Mouse (Mus musculus) heart, embryonic 13.5 days (tissue): ENCODE measurements around the gene Inca1. TPM values are rescaled to one million over a fixed set of nuclear protein-coding genes. Genes with fewer than 3 reads are reported as not detected.
A peak's percentile ranks its signal among the peaks of the same experiment; 100 is the strongest.

Experiments
- ATAC-seq: fragments of 200-750 bp; cut with Nextera tagmentation; 2 replicates; pipeline ENCODE4 v1.8.0; 2017; ENCODE audit warnings: moderate TSS enrichment; ENCODE audit not compliant: insufficient number of reproducible peaks, low FRiP score, low TSS enrichment; ENCODE audit errors: extremely low read depth
- H3K27ac ChIP-seq: fragments of 300-500 bp; sonication (generic); replicated peaks from 2 replicates; pipeline ENCODE4 v1.5.1; 2015; ENCODE audit warnings: moderate library complexity, mild to moderate bottlenecking, inconsistent platforms
- H3K27me3 ChIP-seq: fragments of 300-500 bp; sonication (generic); replicated peaks from 2 replicates; pipeline ENCODE4 v1.6.1; 2015; ENCODE audit warnings: mild to moderate bottlenecking, inconsistent platforms
- H3K36me3 ChIP-seq: fragments of 300-500 bp; sonication (generic); 2 replicates; pipeline ENCODE4 v1.6.1; 2015; ENCODE audit warnings: mild to moderate bottlenecking, inconsistent platforms
- H3K4me1 ChIP-seq: fragments of 300-500 bp; sonication (generic); 2 replicates; pipeline ENCODE4 v1.6.1; 2015; ENCODE audit warnings: inconsistent platforms
- H3K4me2 ChIP-seq: fragments of 300-500 bp; sonication (generic); 2 replicates; pipeline ENCODE4 v1.6.1; 2015; ENCODE audit warnings: inconsistent platforms, mild to moderate bottlenecking, moderate library complexity
- H3K4me3 ChIP-seq: fragments of 300-500 bp; sonication (generic); 2 replicates; pipeline ENCODE4 v1.5.1; 2015; ENCODE audit warnings: moderate library complexity, mild to moderate bottlenecking, inconsistent platforms
- H3K9ac ChIP-seq: fragments of 300-500 bp; sonication (generic); 2 replicates; pipeline ENCODE4 v1.6.1; 2015; ENCODE audit warnings: inconsistent platforms, mild to moderate bottlenecking, moderate library complexity
- H3K9me3 ChIP-seq: fragments of 300-500 bp; sonication (generic); 2 replicates; pipeline ENCODE4 v1.6.1; 2016; ENCODE audit warnings: inconsistent platforms
- WGBS: fragments of 180-500 bp; shearing (Covaris S2); methylation state at CpG from one replicate; pipeline ENCODE4 v1.1.7; 2015; ENCODE audit warnings: mixed read lengths; 5-methylcytosine and 5-hydroxymethylcytosine counted together
- microRNA-seq: library from miRNA; unstranded; fragments of <30 nt; microRNA quantifications from one replicate; pipeline ENCODE4, GENCODE M21; 2016
- polyA plus RNA-seq: library from polyadenylated mRNA; unstranded; fragments of >200 nt; fragmentation: Nextera tagmentation; extraction: Ambion mirVana; gene quantifications from 2 replicates; pipeline ENCODE4 v1.2.1, GENCODE M21; 2015

Gene Inca1
- polyA plus RNA-seq, 1 experiment from 2014 or later: 2.0 TPM

GRCm38 (mm10) chr11:70639976-70640375 is 60.0 kb downstream of the Inca1 start:
- no peak overlapping the region for H3K4me2 ChIP-seq
- H3K27ac ChIP-seq: 0 out of 2 replicates have a peak overlapping the region, but pooled peaks have one; percentile 77
- H3K9me3 ChIP-seq: no peaks in the 10 kb centered on the region
- H3K36me3 ChIP-seq: peaks cover 24% of the 10 kb centered on the region
- WGBS: 72% methylated on average over 8 of the region's 8 CpGs
- H3K27me3 ChIP-seq: no peaks in the 10 kb centered on the region
- H3K4me3 ChIP-seq: no peak overlapping the region
- H3K9ac ChIP-seq: no peak overlapping the region
- ATAC-seq: no peak
- H3K4me1 ChIP-seq: peaks cover 20% of the 10 kb centered on the region

DNA sequence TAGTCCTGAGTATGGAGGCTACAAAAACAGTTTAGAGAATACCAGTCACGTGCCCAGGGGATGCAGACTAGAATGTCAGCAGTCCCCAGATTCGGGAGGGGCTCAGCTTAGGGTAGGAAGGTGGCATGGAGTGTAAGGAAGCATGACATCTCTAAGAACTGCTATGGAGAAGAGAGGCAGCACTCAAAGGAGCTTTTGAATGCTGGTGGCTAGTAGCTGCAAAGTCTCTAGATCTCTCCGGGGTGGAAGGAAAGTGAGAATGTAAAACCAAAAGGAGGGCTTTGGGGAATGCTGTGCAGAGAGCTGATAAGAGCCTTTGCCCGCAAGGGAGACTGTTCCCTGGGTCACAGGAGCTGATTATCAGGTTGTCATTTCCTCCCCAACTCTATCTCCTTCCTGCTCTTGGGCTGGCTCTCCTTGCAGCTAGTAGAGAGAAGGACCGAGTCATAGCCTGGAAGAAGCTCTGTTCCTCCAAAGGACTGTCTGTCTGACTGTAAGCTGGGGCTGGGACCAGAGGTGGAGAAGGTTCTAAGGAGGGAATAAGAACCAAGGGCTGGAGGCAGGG is 61.2 kb downstream of the Inca1 start, which contains the start of gene Gp1ba:
TSS of gene Gp1ba (plus strand) at position 409 of the 565 bp plus-strand sequence.
- H3K4me1 ChIP-seq: peaks cover 19% of the 10 kb centered on the region
- WGBS: 6% methylated on average over 5 of the region's 5 CpGs
- 0 out of 2 replicates have a peak within 1 kb of the TSS, but pooled peaks have one; percentile 7 for H3K4me3 ChIP-seq
- H3K9ac ChIP-seq: peak within 1 kb of the TSS; percentile 2
- H3K27me3 ChIP-seq: no peaks in the 10 kb centered on the region
- no peaks in the 10 kb centered on the region for H3K9me3 ChIP-seq
- H3K36me3 ChIP-seq: peaks cover 12% of the 10 kb centered on the region
- ATAC-seq: no peak
- peak within 1 kb of the TSS; percentile 43; the same call in 1 of the 2 replicates for H3K4me2 ChIP-seq
- peak within 1 kb of the TSS; percentile 77 for H3K27ac ChIP-seq

Small RNAs within 50 kb of the gene (microRNA-seq; reads per million reads assigned to microRNA genes)
- gene Mir6925: not detected

Other genes starting within 250 kb of the Inca1 start
- 25.5 and 26.2 TPM in 2 replicates for gene Med11, start 248.2 kb downstream of the Inca1 start, polyA plus RNA-seq
- gene Zmynd15, start 240.7 kb downstream of the Inca1 start, polyA plus RNA-seq: 1.4 and 1.5 TPM in 2 replicates
- gene Cxcl16, start 240.2 kb downstream of the Inca1 start, polyA plus RNA-seq: 6.8 and 6.9 TPM in 2 replicates
- gene Tm4sf5, start 194.9 kb downstream of the Inca1 start, polyA plus RNA-seq: 8.4 and 8.5 TPM in 2 replicates
- 0.31 TPM in 1 of 2 replicates, not detected in the other for gene Vmo1, start 185.5 kb downstream of the Inca1 start, polyA plus RNA-seq
- gene Gltpd2, start 181.0 kb downstream of the Inca1 start, polyA plus RNA-seq: 0.12 and 0.99 TPM in 2 replicates
- 636 and 691 TPM in 2 replicates for gene Psmb6, start 174.8 kb downstream of the Inca1 start, polyA plus RNA-seq
- gene Gm40193, start 167.2 kb downstream of the Inca1 start, polyA plus RNA-seq: not detected in 2 replicates
- gene Pld2, start 160.1 kb downstream of the Inca1 start, polyA plus RNA-seq: 9.3 and 11.2 TPM in 2 replicates
- gene Mink1, start 137.3 kb downstream of the Inca1 start, polyA plus RNA-seq: 8.8 and 9.8 TPM in 2 replicates
- not detected in 2 replicates for gene 4930544D05Rik, start 84.3 kb downstream of the Inca1 start, polyA plus RNA-seq
- not detected in 2 replicates for gene Chrne, start 80.9 kb downstream of the Inca1 start, polyA plus RNA-seq
- gene Gp1ba, start 61.0 kb downstream of the Inca1 start, polyA plus RNA-seq: 0.86 and 1.0 TPM in 2 replicates
- gene Rnf167, start 52.9 kb downstream of the Inca1 start, polyA plus RNA-seq: 66.3 and 73.8 TPM in 2 replicates
- gene Slc25a11, start 52.7 kb downstream of the Inca1 start, polyA plus RNA-seq: 234 and 262 TPM in 2 replicates
- 1,587 and 1,588 TPM in 2 replicates for gene Pfn1, start 45.5 kb downstream of the Inca1 start, polyA plus RNA-seq
- gene Eno3, start 43.0 kb downstream of the Inca1 start, polyA plus RNA-seq: 273 and 322 TPM in 2 replicates
- 175 and 206 TPM in 2 replicates for gene Spag7, start 30.7 kb downstream of the Inca1 start, polyA plus RNA-seq
- 10.1 and 12.0 TPM in 2 replicates for gene Camta2, start 12.1 kb downstream of the Inca1 start, polyA plus RNA-seq
- 4.0 and 4.3 TPM in 2 replicates for gene Kif1c, start 393 bp upstream of the Inca1 start, polyA plus RNA-seq
- 8.3 and 9.5 TPM in 2 replicates for gene Zfp3, start 64.1 kb upstream of the Inca1 start, polyA plus RNA-seq
- gene Scimp, start 112.4 kb upstream of the Inca1 start, polyA plus RNA-seq: 0.13 TPM in 1 of 2 replicates, not detected in the other
- 28.3 and 31.8 TPM in 2 replicates for gene Rabep1, start 144.6 kb upstream of the Inca1 start, polyA plus RNA-seq